Mouse (Mus musculus) spleen, postnatal 36 days (tissue): Measurements from ENCODE around the gene Gm42906.

ENCODE experiments used
- DNase-seq, 2 experiments: peaks; one replicate each; pipeline ENCODE4 v3.0.0; 2022; ENCODE audit warnings: low spot score in 2 of 2, mixed read lengths in 1 of 2

Gene Gm42906

DNA sequence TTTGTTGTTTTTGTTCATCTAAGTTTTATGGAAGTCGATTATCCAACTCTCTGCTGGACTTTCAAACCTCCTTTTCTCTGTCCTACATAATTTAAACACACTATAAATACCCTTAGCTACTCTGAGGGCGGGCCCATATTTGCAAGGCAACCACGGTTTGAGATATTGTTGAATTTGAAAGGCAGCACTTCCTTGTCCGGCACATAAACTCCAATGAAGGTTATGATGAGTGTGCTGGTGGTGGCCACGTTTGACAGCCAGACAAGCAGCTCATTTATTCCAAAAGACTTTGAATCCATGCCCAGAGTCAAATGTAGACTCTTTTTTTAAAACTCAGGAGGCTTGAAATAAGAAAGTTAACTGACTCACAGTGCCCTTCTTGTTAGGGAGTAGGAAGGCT lies 33.3 kb downstream of the Gm42906 start:
- no peak for DNase-seq

- no peak for DNase-seq
These were observed 33.9 kb downstream of the Gm42906 start for GRCm38 (mm10) chr5:151393821-151394662.

DNA sequence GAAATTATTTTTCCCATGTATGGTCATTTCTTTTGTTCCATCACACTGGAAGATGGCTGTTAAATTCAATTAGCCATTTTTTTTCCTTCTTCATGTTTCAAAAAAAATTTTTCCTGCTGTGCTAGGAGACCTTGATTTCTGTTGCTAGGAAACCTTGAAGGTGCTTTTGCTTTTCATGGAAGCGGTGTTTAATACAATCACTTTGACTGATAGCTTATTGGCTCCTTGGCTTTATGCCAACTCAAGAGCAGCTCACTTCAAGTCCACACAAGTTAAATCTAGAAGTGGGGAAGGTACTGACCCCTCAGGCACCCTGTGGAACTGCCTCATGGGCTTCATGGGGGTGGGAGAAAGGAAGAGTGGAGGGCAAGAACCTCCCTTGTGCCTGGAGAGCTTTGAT lies 38.1 kb downstream of the Gm42906 start:
- no peak for DNase-seq

DNA sequence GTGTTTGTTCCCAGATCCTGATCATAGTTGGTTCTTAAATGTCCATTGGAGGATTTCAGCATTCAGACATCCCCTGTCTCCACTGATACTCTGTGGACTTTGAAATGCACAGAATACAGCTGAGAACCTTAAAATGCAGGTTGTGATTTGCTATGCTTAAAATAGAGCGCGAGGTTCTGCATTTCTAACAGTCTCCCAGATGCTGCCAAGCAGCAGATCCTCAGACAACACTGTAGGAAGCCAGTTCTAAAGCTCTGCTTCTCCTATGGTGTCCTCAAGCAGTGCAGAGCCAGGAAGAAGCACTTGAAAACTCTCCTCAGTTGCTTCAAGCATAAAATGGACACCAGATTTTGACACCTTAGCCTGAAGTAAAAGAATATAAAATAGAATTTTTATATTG lies 48.1 kb downstream of the Gm42906 start:
- DNase-seq = no peak

DNA sequence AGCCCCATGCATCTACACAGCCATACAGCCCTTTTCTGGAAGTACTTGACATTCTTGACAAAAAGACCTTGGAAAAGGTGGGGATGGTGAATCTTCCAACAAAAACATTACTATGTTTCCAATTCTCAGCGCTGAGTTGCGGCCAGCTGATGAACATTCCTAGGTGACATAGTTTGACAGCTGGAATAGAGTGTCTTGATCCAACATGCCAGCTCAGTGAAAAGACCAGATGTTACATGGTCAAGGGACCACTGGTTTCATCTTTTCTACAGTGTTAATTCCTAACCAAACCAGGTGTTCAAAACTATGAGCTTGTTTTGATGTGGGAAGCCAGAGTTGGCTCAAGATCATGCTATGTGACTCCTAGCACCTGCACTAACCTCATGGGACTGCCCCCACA lies 48.8 kb downstream of the Gm42906 start:
- DNase-seq = no peak

GRCm38 (mm10) chr5:151376931-151377330 lies 51.0 kb downstream of the Gm42906 start:
- DNase-seq = no peak

DNA sequence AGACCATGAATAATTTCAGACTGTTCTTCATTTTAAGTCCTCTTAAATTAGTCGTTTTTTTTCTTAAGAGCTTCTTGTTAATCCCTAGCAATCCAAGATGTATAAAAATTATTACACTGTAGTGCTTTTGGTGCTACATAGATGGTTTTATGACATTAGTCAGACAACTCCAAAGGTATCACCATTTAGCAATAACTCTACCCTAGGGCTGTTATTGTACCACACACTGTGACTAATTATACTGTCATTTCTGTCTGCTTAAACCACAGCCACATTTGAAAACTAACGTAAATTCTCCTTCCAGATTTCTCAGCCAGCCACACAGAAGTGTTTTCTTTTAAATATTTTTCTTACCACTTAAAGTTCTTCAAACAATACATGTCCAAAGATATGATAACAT lies 53.1 kb downstream of the Gm42906 start:
- DNase-seq = no peak

DNA sequence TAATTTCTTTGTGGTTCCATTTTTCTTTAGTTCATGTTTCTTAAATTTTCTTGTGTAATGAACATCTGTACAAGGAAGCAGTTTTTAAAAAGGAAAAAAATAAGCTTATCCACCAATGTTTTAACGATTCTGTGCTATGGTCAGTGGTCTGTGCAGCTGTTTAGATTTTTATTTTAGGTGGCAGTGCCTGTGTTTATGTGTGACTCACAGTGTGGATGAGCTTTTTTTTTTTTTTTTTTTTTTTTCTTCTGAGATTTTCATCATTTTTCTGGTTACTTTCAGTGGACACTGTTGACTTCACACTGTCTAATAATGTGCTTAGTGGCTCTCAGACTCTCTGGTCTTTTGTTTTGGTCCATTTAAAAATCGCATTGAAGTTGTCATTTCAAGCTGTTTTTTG lies 56.8 kb downstream of the Gm42906 start:
- DNase-seq = no peak

GRCm38 (mm10) chr5:151369306-151369721 lies 58.6 kb downstream of the Gm42906 start:
- no peak for DNase-seq

DNA sequence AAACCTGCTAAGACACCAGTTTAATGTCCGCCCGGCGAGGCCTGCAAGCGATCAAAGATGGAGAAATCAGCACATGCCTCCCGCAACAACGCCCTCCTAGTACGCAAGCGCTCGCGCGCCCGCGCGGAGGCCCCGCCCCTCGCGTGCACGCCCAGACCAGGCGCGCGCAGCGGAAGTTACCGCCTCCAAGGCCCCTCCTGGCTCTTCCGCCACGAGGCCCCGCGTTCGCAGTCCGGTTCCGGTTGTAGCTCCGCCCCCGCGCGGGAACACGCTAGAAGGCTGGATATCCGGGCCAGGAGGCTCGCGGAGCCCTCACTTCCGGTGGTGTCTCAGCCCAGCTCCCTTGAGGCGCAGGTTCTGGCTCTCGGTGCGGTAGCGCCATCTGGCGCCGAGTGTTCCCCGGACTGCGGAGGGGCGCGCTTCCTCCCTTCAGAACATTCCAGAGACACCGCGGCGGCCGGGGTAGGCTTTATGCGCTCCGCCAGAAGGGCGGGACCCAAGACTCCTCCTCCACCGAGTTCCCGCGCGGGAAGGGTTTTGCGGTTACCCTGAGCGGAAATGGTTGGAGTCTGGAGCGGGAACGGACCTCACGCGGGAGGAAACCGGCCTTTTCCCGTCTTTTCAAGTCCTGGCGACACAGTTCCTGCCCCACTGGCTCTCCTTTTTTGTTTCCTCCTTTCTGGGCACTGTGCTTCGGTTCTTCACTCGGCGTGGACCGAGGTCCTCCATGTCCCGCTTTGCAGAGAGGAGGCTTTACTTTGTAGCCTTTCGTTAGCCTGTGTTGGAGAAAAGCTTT lies 59.4 kb downstream of the Gm42906 start:
- DNase-seq = peak; percentile 99 to 100

DNA sequence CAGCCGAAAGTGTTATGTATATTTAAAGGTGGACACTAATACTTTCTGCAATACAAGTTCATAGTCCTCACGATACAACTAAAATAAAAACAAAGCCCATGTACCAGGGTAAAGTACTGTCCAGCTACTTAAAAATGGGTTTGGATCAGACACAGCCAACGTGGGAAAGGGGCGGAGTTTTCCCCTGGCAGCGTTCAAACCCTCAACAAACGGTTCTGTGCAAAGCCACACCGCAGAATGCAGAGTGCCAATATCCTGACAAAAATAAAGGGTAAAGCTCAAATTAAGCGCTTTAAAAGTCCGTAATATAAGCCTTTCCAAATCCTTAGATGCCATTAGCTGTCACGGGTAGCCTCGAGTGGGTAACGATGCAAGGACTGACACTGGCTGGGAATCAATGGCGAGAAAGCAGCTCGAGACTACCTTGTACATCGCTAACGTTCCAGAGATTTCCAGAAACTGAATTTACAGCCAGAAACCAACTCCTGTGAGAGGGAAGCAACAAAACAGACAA lies 60.0 kb downstream of the Gm42906 start:
- DNase-seq = peak; percentile 7 to 22

DNA sequence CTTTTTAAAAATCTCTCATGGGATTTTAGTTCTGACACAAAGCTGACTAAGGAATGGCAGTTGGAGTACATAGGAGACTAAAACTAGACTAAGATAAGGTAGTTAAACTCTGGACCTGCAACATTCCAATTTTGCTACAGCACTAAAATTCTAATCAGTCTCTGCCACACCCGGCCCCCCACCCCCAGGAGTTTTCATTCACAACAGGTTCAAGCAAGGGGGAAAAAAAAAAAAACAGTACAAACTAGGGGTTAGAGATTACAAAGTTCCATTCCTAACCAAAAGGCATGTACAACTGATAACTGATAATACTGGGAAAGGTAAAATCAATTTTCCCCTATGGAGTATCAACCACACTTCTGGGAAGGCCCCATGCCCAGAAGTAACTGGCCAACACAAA lies 60.6 kb downstream of the Gm42906 start:
- no peak for DNase-seq

GRCm38 (mm10) chr5:151363343-151364000 lies 64.5 kb downstream of the Gm42906 start:
- DNase-seq = no peak

DNA sequence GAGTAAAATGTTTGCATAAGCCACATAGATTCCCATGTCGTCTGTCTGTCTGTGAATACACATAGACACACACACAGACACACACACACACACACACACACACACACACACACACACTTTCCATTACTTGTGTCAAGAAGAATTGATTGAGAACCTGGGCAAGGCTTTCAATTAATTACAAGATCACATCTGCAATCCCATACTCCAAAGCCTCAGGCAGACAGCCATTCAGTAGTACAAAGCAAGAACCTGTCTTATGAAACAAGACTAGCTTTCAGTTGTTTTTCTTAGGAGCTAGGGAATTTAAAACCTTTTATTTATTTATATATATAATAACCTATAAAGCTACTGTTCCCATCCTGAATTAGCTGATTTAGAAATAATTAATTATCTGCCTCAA lies 78.3 kb downstream of the Gm42906 start:
- DNase-seq = no peak

GRCm38 (mm10) chr5:151348418-151348817 lies 79.5 kb downstream of the Gm42906 start:
- DNase-seq = no peak

- no peak for DNase-seq
These were observed 81.3 kb downstream of the Gm42906 start for GRCm38 (mm10) chr5:151346626-151347025.

DNA sequence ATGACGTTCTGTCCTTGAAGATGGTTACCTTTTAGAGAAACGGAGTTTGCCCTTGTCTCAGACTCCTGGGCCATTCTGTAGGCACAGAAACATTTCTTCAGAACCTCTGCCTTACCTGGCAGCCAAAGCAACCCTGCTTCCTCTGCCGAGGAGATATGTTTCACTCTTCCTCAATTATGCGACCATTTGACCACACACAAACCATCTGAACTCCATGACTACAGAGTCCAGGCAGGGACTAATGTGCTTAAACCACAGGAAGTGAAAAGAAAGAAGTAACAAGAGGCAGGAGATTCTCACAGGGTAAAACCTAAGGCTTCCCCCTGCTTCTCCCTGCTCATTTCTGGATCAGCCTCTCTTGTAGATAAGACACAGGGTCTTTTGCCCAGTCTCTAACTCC lies 83.2 kb downstream of the Gm42906 start:
- no peak for DNase-seq

DNA sequence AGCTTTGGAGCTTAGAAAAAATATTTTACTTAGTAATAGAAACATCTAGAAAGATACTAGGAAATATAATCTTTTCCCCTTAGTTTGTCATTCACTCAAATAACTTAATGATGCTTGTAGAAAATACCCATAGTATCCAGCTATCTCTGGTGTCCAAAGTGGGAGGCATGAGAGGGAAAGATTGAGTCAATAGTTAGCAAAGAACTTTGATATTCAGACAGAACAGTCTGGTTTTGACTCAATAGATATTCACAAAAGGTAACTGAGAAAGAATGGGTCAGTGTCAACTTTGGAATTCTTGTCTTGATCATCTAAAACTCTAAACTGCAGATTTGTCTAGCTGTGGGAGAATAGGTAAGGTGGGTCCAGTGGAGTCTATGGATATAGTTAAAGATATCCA lies 94.3 kb downstream of the Gm42906 start:
- DNase-seq = no peak

DNA sequence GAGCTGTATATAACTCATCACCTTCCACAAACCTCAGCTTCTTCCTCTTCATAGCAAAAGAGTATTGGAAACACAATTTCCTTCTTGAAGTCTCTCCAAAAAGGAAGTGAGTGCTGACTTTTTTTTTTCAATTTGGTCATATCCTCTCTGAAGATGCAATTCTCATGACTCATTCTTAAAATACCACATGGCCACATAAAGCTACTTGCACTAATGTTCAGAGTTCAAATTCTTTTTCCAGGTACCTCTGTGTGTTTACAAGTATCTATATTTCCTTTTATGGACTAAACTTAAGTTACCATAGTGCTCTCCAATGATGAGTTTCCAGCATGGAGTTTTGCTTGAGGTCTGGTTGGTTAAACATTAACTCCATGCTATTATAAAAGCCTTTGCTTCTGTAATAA lies 94.8 kb downstream of the Gm42906 start:
- no peak for DNase-seq

- no peak for DNase-seq
These were observed 112.0 kb downstream of the Gm42906 start for GRCm38 (mm10) chr5:151315804-151316597.

GRCm38 (mm10) chr5:151300286-151300685 lies 127.7 kb downstream of the Gm42906 start:
- DNase-seq = no peak
